Mouse (Mus musculus): ENCODE measurements around the gene Galnt4.

GRCm38 (mm10) chr10:99113533-99113932, 5.6 kb downstream of the Galnt4 start:
- TF ChIP-seq CTCF (conservative IDR thresholded peaks at IDR 0.05; ENCODE audit: low read length), result no peak
- no peak for TF ChIP-seq NANOG (IDR thresholded peaks at IDR 0.05; ENCODE audit: borderline replicate concordance, low read length)
- TF ChIP-seq POU5F1 (IDR thresholded peaks at IDR 0.05; ENCODE audit: borderline replicate concordance, low read length), result no peak
